Mouse (Mus musculus) fibroblast of lung, adult 2 months (primary cell): ENCODE measurements around the gene Ankrd26.

Experiments
- DNase-seq: peaks from one replicate; pipeline ENCODE4 v3.0.0-alpha.2; 2011; ENCODE audit warnings: low read depth

Ankrd26 gene

DNA sequence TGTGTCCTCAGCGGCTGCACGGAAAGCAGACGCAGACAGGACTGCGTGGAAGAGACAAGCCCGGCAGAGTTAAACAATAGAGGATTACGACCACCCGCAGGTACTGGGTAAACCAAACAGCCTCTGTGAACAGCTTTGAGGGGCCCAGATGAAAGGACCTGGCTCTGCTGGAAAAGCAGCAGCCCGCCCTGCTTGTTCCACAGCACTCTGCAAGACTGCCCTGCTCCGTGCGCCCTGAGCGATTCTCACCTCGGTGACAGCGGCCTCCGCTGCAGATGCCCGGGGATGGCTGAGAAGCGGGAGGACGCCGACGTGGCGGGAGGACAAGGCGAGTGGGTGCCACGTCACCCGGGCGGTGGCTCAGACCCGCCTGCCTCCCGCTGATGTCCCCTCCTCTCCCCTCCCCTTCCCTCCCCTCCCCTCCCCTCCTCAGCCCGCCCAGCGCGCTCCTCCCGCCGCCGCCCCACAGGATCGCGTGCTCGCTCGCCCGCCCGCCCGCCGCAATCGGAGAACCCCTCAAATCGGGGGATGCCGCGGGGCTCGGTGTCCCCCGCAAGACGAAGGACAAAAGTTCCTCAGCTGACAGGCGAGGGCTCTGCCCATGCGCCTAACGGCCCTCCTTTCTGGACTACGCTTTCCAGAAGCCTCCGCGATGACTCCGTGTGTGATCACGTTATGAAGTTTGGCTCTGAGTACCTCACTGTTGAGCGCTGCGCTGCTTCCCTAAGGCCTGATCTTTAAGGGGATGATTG is 82.9 kb downstream of the Ankrd26 start, which contains the start of gene Zfp9:
Gene Zfp9 (minus strand): TSS at position 364 of the 752 bp plus-strand sequence.
- peak; percentile 58 for DNase-seq

DNA sequence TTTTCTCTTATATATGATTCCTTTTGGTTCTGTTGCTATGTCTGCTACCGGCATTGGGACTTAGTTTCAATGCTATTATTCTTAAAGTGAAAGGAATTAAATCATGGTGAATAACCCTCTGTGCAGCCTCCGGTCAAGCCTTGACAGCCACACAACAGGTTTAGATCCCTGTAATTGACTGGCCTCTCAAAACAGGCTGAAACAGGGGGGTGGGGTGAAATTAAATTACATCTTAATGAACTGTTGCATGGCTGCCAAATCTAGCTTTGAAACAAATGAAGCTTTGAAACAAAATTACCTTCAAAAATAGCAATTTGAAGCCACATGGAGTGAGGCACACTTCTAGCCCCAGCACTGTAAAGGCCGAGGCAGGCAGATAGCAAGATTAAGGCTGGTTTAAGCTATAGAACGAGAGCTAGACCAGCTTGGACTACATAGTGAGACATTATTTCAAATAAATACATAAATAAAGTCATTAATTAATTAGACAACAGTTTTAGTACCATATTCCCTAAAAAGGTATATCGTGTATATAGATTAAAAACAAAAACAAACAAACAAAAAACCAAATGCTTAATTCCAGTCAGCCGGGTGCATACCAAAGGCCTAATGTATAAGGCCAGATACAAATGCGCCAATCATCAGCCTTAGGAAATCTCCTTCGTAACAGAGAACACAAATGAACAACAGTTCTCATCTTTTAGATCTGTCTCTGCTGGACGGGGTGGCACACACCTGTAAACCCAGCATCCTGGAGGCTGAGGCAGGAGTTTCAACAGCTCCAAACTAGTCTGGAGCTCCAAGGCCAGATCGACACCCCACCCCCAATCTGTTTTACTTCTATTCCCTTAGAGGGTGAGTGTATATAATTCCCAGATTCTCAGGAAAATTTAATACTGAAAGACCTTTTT is 83.9 kb downstream of the Ankrd26 start:
- DNase-seq: no peak

DNA sequence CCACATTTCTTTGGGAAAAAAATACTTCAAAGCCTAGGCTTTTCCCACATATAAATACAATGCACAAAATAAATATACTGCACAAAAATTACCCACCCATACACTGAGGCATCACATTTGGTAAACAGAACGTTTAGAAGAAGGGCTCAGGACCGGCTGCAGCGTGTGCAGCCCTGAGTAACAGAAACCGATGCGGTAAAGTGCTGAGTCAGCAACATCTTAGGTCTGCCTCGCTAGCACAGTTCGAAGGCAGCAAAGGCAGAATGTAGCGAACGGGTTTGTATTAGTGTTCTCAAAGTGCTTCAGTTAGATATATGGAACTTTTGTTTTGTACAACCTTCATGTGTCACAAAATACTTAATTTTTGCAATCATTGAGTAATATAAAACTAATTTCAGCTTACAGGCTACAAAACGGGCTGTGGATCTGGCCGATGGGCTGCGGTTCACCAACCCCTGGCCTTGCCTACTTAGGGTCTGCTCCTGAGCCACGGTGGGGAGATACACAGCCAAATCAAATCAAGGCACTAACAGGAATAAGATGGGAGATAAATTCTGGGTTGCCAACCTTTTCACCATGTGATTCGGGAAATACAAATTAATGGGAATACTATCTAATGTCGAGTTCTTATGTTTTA is 99.8 kb downstream of the Ankrd26 start:
- DNase-seq: no peak

GRCm38 (mm10) chr6:118457726-118458125 is 104.3 kb downstream of the Ankrd26 start:
- DNase-seq: peak; percentile 22

GRCm38 (mm10) chr6:118455042-118455631 is 106.9 kb downstream of the Ankrd26 start, which contains the start of gene Zfp248:
TSS of gene Zfp248 (minus strand) at chr6:118455528.
- peak; percentile 78 for DNase-seq

GRCm38 (mm10) chr6:118454452-118454851 is 107.6 kb downstream of the Ankrd26 start:
- DNase-seq: no peak
